Mouse (Mus musculus): Measurements from ENCODE around the gene Hdgfl2. TPM values are rescaled to one million over a fixed set of nuclear protein-coding genes. Genes with fewer than 3 reads are reported as not detected.
A peak's percentile ranks its signal among the peaks of the same experiment; 100 is the strongest.

Hdgfl2 gene
- polyA plus RNA-seq, 1 experiment from 2014 or later: 144 TPM

DNA sequence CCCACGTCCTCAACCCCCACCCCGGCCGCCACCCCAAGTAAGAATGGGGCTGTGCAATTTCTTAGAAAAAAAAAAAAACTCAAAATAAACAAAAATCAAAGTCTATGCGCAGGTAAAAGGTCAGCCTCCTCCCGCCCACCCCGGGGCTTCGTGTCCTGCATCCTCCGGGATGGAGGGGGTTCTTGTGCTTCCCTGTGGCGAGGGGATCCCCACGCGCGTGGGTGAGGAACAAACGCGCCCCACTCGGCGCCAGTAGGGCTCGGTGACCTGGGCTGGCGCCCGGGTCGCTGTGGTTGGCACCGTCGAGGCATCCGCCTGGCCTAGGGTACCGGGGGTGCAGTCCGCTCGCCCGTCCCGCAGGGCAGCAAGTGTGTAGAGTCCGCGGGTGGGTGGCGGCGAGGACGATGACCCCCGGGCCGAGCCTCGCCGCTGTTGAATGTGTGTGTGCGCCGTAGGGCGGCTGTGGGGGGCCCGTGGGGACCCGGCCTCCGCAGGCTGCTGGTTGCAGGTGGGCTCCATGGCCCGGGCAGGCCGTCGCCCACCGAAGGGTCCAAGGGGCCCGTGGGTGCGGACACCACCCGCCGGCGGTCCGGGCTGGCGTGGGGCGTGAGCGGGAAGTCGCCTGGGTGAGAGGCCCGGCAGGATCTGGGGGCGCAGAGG, 44.4 kb downstream of the Hdgfl2 start:
- Histone ChIP-seq H3K36me3 (ENCODE audit: control insufficient read depth, insufficient read depth, low read length) (no peaks in the 10 kb centered on the region), H3K9me3 (ENCODE audit: control insufficient read depth, low read length) (peaks cover 7% of the 10 kb centered on the region; the same call in 1 of the 2 replicates), H3K4me2 (ENCODE audit: low read depth, severe bottlenecking) (peak overlapping the region; percentile 55), H3K27me3 (ENCODE audit: control insufficient read depth, insufficient read depth, low read length) (peaks cover 59% of the 10 kb centered on the region), H3K9ac (ENCODE audit: low read length) (peak overlapping the region; percentile 55; the same call in 1 of the 2 replicates), H3K4me1 (ENCODE audit: control insufficient read depth, insufficient read depth, low read length) (peaks cover 10% of the 10 kb centered on the region; the same call in 1 of the 2 replicates), H3K27ac (replicated peaks; ENCODE audit: low read depth, low read length) (no peak overlapping the region), H3K4me3 (ENCODE audit: low read depth, low read length) (peak overlapping the region; percentile 26)
- DNase-seq (ENCODE audit: low spot score) (no peak), ATAC-seq (ENCODE audit: insufficient number of reproducible peaks, low FRiP score, low TSS enrichment, low read depth) (no peak)
- 44% methylated on average over 54 of the region's 59 CpGs for WGBS

DNA sequence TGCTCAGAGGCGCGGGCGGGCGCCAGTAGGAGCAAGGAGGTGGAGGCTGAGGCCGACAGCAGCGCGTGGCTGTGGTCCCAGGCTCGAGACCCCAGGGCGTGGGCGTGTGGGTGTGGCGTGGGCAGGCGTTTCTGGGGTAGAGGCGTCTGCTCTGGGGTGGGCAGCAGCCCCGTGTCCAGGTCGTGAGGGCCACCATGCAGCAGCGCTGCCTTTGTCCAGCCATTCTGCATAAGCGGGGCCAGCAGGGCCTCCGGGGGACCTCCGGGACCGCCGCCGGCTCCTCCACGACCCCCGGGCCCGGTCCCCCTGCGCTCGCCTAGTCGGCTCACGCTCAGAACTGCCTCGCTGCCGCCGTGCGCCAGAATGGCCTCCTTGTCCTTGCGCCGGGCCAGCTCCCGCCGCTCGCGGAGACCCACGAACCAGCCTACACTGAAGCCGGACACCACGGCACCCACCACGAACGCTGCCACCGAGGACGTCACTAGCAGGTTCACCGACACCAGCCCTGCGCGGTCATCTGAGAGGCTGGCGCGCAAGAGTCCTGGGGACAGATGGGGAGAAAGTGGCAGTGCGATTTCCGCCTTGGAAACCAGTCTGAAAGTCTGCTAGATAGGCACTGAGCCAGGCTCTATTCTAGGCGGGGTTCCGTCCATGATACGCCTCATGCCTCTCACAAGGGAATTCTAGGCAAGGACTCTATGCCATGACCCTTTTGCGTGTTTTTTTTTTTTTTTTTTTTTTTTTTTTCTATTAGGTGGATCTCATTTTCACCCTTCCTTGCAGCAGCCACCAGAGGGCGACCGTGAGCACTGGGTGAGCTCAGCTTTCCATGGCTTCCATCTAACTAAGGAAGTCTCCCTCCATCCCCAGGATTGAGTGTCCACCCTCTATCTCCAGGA, 45.2 kb downstream of the Hdgfl2 start:
- 4% methylated on average over 57 of the region's 59 CpGs for WGBS
- peaks cover 10% of the 10 kb centered on the region; the same call in 1 of the 2 replicates for H3K4me1 ChIP-seq (ENCODE audit: control insufficient read depth, insufficient read depth, low read length)
- DNase-seq (ENCODE audit: low spot score) (peak; percentile 80), ATAC-seq (ENCODE audit: insufficient number of reproducible peaks, low FRiP score, low TSS enrichment, low read depth) (no peak)
- no peaks in the 10 kb centered on the region for H3K36me3 ChIP-seq (ENCODE audit: control insufficient read depth, insufficient read depth, low read length)
- peaks cover 7% of the 10 kb centered on the region; the same call in 1 of the 2 replicates for H3K9me3 ChIP-seq (ENCODE audit: control insufficient read depth, low read length)
- peak overlapping the region; percentile 55 for H3K9ac ChIP-seq (ENCODE audit: low read length)
- no peak overlapping the region for H3K27ac ChIP-seq (replicated peaks; ENCODE audit: low read depth, low read length)
- peak overlapping the region; percentile 26 for H3K4me3 ChIP-seq (ENCODE audit: low read depth, low read length)
- peaks cover 51% of the 10 kb centered on the region for H3K27me3 ChIP-seq (ENCODE audit: control insufficient read depth, insufficient read depth, low read length)
- H3K4me2 ChIP-seq (ENCODE audit: low read depth, severe bottlenecking): peak overlapping the region; percentile 55

GRCm38 (mm10) chr17:56125276-56125630, 45.8 kb downstream of the Hdgfl2 start:
- ATAC-seq (ENCODE audit: insufficient number of reproducible peaks, low FRiP score, low TSS enrichment, low read depth): no peak
- 88% methylated on average over 4 of the region's 4 CpGs for WGBS
- peaks cover 45% of the 10 kb centered on the region for H3K27me3 ChIP-seq (ENCODE audit: control insufficient read depth, insufficient read depth, low read length)

DNA sequence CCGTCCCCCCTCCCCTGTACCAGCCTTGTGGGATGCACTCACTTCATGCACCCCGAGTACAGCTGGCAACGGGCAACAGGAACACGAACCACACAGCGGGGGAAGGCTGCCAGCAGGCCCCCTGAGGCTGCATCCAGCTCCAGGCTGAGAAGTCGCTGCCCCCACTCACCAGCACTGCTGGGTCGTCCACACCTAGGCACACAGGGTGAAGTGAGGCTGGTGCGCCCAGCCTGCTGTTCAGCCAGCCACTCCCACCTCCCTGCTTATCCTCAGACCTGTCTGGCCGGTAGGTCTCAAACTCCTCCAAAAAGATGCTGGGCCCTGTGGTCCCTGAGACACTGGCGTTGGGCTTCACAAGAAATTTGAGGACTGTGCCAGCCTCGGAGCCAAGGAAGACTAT, 46.7 kb downstream of the Hdgfl2 start:
- 72% methylated on average over 11 of the region's 11 CpGs for WGBS
- Histone ChIP-seq H3K27me3 (ENCODE audit: control insufficient read depth, insufficient read depth, low read length) (peaks cover 35% of the 10 kb centered on the region), H3K9me3 (ENCODE audit: control insufficient read depth, low read length) (peaks cover 7% of the 10 kb centered on the region; the same call in 1 of the 2 replicates), H3K4me3 (ENCODE audit: low read depth, low read length) (no peak overlapping the region), H3K27ac (replicated peaks; ENCODE audit: low read depth, low read length) (no peak overlapping the region), H3K4me2 (ENCODE audit: low read depth, severe bottlenecking) (no peak overlapping the region), H3K4me1 (ENCODE audit: control insufficient read depth, insufficient read depth, low read length) (0 out of 2 replicates have a peak, but pooled peaks cover 5% of the 10 kb centered on the region), H3K9ac (ENCODE audit: low read length) (no peak overlapping the region), H3K36me3 (ENCODE audit: control insufficient read depth, insufficient read depth, low read length) (no peaks in the 10 kb centered on the region)
- ATAC-seq (ENCODE audit: insufficient number of reproducible peaks, low FRiP score, low TSS enrichment, low read depth) (no peak), DNase-seq (ENCODE audit: low spot score) (no peak)

More at GRCm38 (mm10) chr17:56125276-56125630, 45.8 kb downstream of the Hdgfl2 start:
- DNase-seq (ENCODE audit: low spot score): no peak
- no peak overlapping the region for H3K9ac ChIP-seq (ENCODE audit: low read length)
- no peaks in the 10 kb centered on the region for H3K36me3 ChIP-seq (ENCODE audit: control insufficient read depth, insufficient read depth, low read length)
- H3K4me1 ChIP-seq (ENCODE audit: control insufficient read depth, insufficient read depth, low read length): peaks cover 7% of the 10 kb centered on the region; the same call in 1 of the 2 replicates
- no peak overlapping the region for H3K4me3 ChIP-seq (ENCODE audit: low read depth, low read length)
- H3K9me3 ChIP-seq (ENCODE audit: control insufficient read depth, low read length): peaks cover 7% of the 10 kb centered on the region; the same call in 1 of the 2 replicates
- H3K4me2 ChIP-seq (ENCODE audit: low read depth, severe bottlenecking): no peak overlapping the region
- no peak overlapping the region for H3K27ac ChIP-seq (replicated peaks; ENCODE audit: low read depth, low read length)

DNA sequence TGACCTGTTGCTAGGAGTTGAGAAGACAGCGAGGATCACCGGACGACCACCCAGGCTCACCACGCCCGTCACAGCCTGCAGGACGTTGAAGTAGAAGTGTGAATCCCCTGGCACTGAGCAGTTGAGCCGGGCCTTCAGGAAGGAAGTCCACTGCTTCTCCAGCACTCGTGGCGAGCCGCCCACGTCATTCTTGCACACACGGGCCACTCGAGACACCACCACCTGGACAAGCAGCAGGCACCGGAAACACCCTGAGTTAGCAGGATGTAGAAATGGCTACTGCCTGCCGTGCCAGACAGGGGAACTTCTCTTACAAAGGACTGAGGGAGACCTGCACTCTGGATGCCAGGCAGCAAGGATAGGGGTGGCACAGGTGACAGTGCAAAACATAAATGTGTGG, 48.8 kb downstream of the Hdgfl2 start:
- DNase-seq (ENCODE audit: low spot score): no peak
- Histone ChIP-seq H3K4me3 (ENCODE audit: low read depth, low read length) (no peak overlapping the region), H3K27me3 (ENCODE audit: control insufficient read depth, insufficient read depth, low read length) (peaks cover 17% of the 10 kb centered on the region), H3K27ac (replicated peaks; ENCODE audit: low read depth, low read length) (no peak overlapping the region), H3K9ac (ENCODE audit: low read length) (no peak overlapping the region), H3K4me2 (ENCODE audit: low read depth, severe bottlenecking) (no peak overlapping the region), H3K4me1 (ENCODE audit: control insufficient read depth, insufficient read depth, low read length) (0 out of 2 replicates have a peak, but pooled peaks cover 5% of the 10 kb centered on the region), H3K9me3 (ENCODE audit: control insufficient read depth, low read length) (no peaks in the 10 kb centered on the region; the same call in 1 of the 2 replicates), H3K36me3 (ENCODE audit: control insufficient read depth, insufficient read depth, low read length) (no peaks in the 10 kb centered on the region)
- no peak for ATAC-seq (ENCODE audit: insufficient number of reproducible peaks, low FRiP score, low TSS enrichment, low read depth)
- WGBS: 86% methylated on average over 15 of the region's 15 CpGs

DNA sequence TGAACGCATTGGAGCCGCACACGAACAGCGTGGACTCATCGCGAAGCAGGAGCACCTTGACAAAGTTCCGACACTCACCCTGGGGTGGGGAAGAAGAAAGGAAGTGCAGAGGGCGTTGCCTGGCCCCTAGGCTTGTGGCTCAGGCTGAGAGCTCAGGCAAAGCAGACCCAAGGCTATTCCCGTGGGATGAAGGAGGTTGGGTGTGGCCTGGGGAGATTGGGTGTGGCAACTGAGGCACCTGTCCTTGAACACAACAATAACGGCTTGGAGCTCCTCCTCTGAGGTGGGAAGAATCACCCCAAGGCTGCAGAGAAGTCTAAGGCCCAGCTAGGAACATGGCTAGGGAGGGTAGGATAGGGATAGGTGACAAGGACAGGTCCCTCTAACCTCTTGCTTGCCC, 51.7 kb downstream of the Hdgfl2 start:
- WGBS: 96% methylated on average over 10 of the region's 10 CpGs
- ATAC-seq (ENCODE audit: insufficient number of reproducible peaks, low FRiP score, low TSS enrichment, low read depth): no peak
- no peak overlapping the region for H3K9ac ChIP-seq (ENCODE audit: low read length)

DNA sequence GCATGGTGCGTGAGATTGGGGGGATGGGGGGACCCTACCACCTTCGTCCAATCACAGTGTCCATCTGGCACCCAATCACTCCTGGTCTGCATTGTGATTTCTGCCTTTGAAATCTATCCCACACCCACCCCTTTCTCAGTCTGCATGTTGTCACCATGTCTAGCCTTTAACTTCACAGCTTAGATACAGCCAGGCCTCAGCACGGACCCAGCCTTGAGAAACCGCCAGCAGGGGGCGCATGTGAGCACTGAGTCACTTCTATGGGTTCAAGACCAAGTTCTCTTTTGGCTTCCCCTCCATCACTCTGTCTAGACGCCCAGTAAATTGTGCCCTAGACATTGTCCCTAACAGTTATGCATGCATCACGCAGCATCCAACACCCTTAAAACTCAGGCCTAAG, 52.4 kb downstream of the Hdgfl2 start:
- DNase-seq (ENCODE audit: low spot score): peak; percentile 73
- WGBS: 43% methylated on average over 7 of the region's 7 CpGs
- H3K4me2 ChIP-seq (ENCODE audit: low read depth, severe bottlenecking): no peak overlapping the region

More for the DNA sequence above, 51.7 kb downstream of the Hdgfl2 start:
- Histone ChIP-seq H3K27me3 (ENCODE audit: control insufficient read depth, insufficient read depth, low read length) (no peaks in the 10 kb centered on the region), H3K4me2 (ENCODE audit: low read depth, severe bottlenecking) (no peak overlapping the region), H3K27ac (replicated peaks; ENCODE audit: low read depth, low read length) (no peak overlapping the region), H3K4me1 (ENCODE audit: control insufficient read depth, insufficient read depth, low read length) (peaks cover 3% of the 10 kb centered on the region; the same call in 1 of the 2 replicates), H3K9me3 (ENCODE audit: control insufficient read depth, low read length) (no peaks in the 10 kb centered on the region; the same call in 1 of the 2 replicates), H3K4me3 (ENCODE audit: low read depth, low read length) (no peak overlapping the region), H3K36me3 (ENCODE audit: control insufficient read depth, insufficient read depth, low read length) (no peaks in the 10 kb centered on the region)
- no peak for DNase-seq (ENCODE audit: low spot score)

DNA sequence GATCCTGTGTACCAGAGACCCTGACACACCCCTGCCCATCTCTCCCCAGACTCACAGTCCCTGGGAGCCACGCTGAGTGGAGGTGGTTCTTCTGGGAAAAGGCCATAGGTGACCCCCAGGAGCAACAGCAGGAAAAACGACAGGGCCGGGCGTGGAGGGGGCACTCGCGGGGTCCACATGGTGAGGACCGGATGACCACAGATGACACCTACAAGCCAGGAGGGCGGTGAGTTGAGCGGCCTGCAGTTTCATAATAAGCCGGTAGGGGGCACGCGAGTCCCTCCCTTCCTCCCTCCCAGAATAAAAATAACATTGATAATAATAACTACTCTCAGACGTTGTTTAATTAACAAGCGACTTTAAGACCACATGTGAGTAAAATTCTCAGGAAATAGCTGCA, 53.2 kb downstream of the Hdgfl2 start:
- Histone ChIP-seq H3K9ac (ENCODE audit: low read length) (no peak overlapping the region), H3K4me1 (ENCODE audit: control insufficient read depth, insufficient read depth, low read length) (peaks cover 3% of the 10 kb centered on the region; the same call in 1 of the 2 replicates), H3K4me2 (ENCODE audit: low read depth, severe bottlenecking) (no peak overlapping the region), H3K27me3 (ENCODE audit: control insufficient read depth, insufficient read depth, low read length) (no peaks in the 10 kb centered on the region), H3K9me3 (ENCODE audit: control insufficient read depth, low read length) (no peaks in the 10 kb centered on the region; the same call in 1 of the 2 replicates), H3K4me3 (ENCODE audit: low read depth, low read length) (no peak overlapping the region), H3K27ac (replicated peaks; ENCODE audit: low read depth, low read length) (no peak overlapping the region), H3K36me3 (ENCODE audit: control insufficient read depth, insufficient read depth, low read length) (no peaks in the 10 kb centered on the region)
- DNase-seq (ENCODE audit: low spot score) (peak; percentile 74), ATAC-seq (ENCODE audit: insufficient number of reproducible peaks, low FRiP score, low TSS enrichment, low read depth) (no peak)
- WGBS: 1% methylated on average over 14 of the region's 14 CpGs

More for the DNA sequence above, 52.4 kb downstream of the Hdgfl2 start:
- Histone ChIP-seq H3K27ac (replicated peaks; ENCODE audit: low read depth, low read length) (no peak overlapping the region), H3K27me3 (ENCODE audit: control insufficient read depth, insufficient read depth, low read length) (no peaks in the 10 kb centered on the region), H3K4me1 (ENCODE audit: control insufficient read depth, insufficient read depth, low read length) (peaks cover 3% of the 10 kb centered on the region; the same call in 1 of the 2 replicates), H3K9me3 (ENCODE audit: control insufficient read depth, low read length) (no peaks in the 10 kb centered on the region; the same call in 1 of the 2 replicates), H3K36me3 (ENCODE audit: control insufficient read depth, insufficient read depth, low read length) (no peaks in the 10 kb centered on the region), H3K4me3 (ENCODE audit: low read depth, low read length) (no peak overlapping the region), H3K9ac (ENCODE audit: low read length) (no peak overlapping the region)
- no peak for ATAC-seq (ENCODE audit: insufficient number of reproducible peaks, low FRiP score, low TSS enrichment, low read depth)
